Mouse (Mus musculus) heart, adult 2 months (tissue): Measurements from ENCODE around the gene Rpgrip1. TPM values are rescaled to one million over a fixed set of nuclear protein-coding genes. Genes with fewer than 3 reads are reported as not detected.

ENCODE experiments used
- DNase-seq, 2 experiments: peaks; one replicate each; pipeline ENCODE4 v3.0.0; 2021
- H3K27ac ChIP-seq: fragments of 200-600 bp; 2 replicates; pipeline ENCODE4 v1.8.1; 2022
- H3K27me3 ChIP-seq: fragments of 200-500 bp; 2 replicates; pipeline ENCODE4 v1.6.1; 2012; ENCODE audit warnings: mild to moderate bottlenecking, low read length, inconsistent platforms, mixed read lengths; ENCODE audit not compliant: control insufficient read depth, insufficient read depth
- H3K36me3 ChIP-seq: fragments of 200-500 bp; 2 replicates; pipeline ENCODE4 v1.6.1; 2012; ENCODE audit warnings: low read length, inconsistent platforms; ENCODE audit not compliant: control insufficient read depth, insufficient read depth
- H3K4me1 ChIP-seq: fragments of 200-500 bp; 2 replicates; pipeline ENCODE4 v1.6.1; 2011; ENCODE audit warnings: low read length; ENCODE audit not compliant: control insufficient read depth, insufficient read depth
- H3K4me3 ChIP-seq: fragments of 200-600 bp; 2 replicates; pipeline ENCODE4 v1.8.1; 2022
- H3K79me2 ChIP-seq: fragments of 200-500 bp; replicated peaks from 2 replicates; pipeline ENCODE4 v1.6.1; 2012; ENCODE audit warnings: mild to moderate bottlenecking, inconsistent platforms, low read length, moderate library complexity, mixed read lengths; ENCODE audit not compliant: control insufficient read depth, insufficient read depth
- H3K9ac ChIP-seq: fragments of 200-500 bp; 2 replicates; pipeline ENCODE4 v1.6.1; 2012; ENCODE audit warnings: low read depth, mild to moderate bottlenecking, control low read depth, inconsistent platforms, low read length, mixed read lengths
- CTCF ChIP-seq: fragments of 200-600 bp; IDR thresholded peaks from 2 replicates; pipeline ENCODE4 v1.8.1; 2022; ENCODE audit warnings: antibody characterized with exemption, mild to moderate bottlenecking, moderate library complexity
- EP300 ChIP-seq: fragments of 200-500 bp; IDR thresholded peaks from 2 replicates; pipeline ENCODE4 v1.6.1; 2011; ENCODE audit warnings: low read depth, low read length, control low read depth; ENCODE audit not compliant: insufficient read depth
- POLR2A ChIP-seq: fragments of 200-500 bp; IDR thresholded peaks from 2 replicates; pipeline ENCODE4 v1.6.1; 2011; ENCODE audit warnings: mild to moderate bottlenecking, low read depth, low read length, control low read depth; ENCODE audit not compliant: insufficient read depth
- WGBS: fragments of 180-500 bp; shearing (Covaris S2); methylation state at CpG from one replicate; pipeline ENCODE4 v1.1.7; 2018; 5-methylcytosine and 5-hydroxymethylcytosine counted together
- intact Hi-C: fragments of 180-260 bp; cut with DNase I; formaldehyde crosslinking; loops from one replicate; pipeline ENCODE4 v1.15.1; 2025
- polyA plus RNA-seq: library from polyadenylated mRNA; depleted of rRNA; stranded (reverse); fragments of >200 nt; gene quantifications from 2 replicates; pipeline ENCODE4 v1.2.3, GENCODE M21; 2012
- total RNA-seq, 2 experiments: library from RNA; stranded (reverse); gene quantifications; 2 replicates each; pipeline ENCODE4 v1.2.3; 2021

Gene Rpgrip1
- total and polyA plus RNA-seq, 3 experiments = 0.16 to 0.98 (median 0.23) TPM

DNA sequence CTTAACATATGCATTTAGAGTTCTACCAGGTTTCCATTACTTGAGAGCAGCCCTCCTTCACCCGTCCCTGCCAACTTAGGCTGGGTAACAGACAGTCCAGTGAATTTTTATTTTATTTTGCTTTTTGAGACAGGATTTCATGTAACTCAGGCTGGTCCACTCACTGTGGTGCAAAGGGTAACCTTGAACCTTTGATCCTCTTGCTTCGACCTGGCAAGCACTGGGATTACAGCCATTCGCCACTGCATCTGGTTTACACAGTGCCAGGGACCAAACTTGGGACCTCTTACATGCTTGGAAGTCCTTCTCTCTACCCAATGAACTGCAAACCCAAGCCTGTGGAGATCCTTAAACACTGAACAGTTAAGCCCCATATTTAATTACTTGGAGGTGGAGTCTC lies 14.1 kb downstream of the Rpgrip1 start:
- H3K36me3 ChIP-seq = no peaks in the 10 kb centered on the region
- no peaks in the 10 kb centered on the region for H3K4me1 ChIP-seq
- no peak overlapping the region for H3K4me3 ChIP-seq
- TF ChIP-seq EP300 (no peak), CTCF (no peak), POLR2A (no peak)
- H3K79me2 ChIP-seq = no peaks in the 10 kb centered on the region
- no peak overlapping the region for H3K9ac ChIP-seq
- H3K27me3 ChIP-seq = no peaks in the 10 kb centered on the region
- WGBS = 92% methylated on average over 3 of the region's 3 CpGs
- intact Hi-C loops = loop anchor here (2.0 kb wide), 1 partner anchor 214 kb away; no protein-coding TSS in a partner anchor
- H3K27ac ChIP-seq = no peak overlapping the region
- DNase-seq = no peak

DNA sequence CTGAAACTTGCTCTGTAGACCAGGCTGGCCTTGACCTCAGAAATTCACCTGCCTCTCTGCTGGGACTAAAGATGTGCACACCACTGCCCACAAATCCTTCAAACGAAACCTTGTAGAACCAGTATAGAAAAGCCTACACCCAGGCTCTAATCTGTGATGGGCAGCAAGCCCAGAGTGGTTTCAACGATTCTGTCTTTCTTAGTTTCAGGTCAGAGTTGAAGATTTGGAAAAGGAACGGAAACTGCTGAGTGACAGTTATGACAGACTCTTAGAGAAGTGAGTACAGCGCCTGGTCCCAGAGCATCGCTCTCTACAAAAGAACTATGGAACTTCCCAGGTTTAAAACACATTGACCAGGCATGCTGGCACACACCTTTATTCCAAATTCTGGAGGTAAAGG lies 23.1 kb downstream of the Rpgrip1 start:
- Histone ChIP-seq H3K9ac (no peak overlapping the region), H3K79me2 (no peaks in the 10 kb centered on the region), H3K27ac (no peak overlapping the region), H3K36me3 (no peaks in the 10 kb centered on the region), H3K4me1 (no peaks in the 10 kb centered on the region), H3K4me3 (no peak overlapping the region), H3K27me3 (no peaks in the 10 kb centered on the region)
- 65% methylated on average over 5 of the region's 5 CpGs for WGBS
- intact Hi-C loops = no loop called here
- TF ChIP-seq EP300 (no peak), CTCF (no peak), POLR2A (no peak)
- DNase-seq = peak in 1 of 2 experiments; percentile 5

DNA sequence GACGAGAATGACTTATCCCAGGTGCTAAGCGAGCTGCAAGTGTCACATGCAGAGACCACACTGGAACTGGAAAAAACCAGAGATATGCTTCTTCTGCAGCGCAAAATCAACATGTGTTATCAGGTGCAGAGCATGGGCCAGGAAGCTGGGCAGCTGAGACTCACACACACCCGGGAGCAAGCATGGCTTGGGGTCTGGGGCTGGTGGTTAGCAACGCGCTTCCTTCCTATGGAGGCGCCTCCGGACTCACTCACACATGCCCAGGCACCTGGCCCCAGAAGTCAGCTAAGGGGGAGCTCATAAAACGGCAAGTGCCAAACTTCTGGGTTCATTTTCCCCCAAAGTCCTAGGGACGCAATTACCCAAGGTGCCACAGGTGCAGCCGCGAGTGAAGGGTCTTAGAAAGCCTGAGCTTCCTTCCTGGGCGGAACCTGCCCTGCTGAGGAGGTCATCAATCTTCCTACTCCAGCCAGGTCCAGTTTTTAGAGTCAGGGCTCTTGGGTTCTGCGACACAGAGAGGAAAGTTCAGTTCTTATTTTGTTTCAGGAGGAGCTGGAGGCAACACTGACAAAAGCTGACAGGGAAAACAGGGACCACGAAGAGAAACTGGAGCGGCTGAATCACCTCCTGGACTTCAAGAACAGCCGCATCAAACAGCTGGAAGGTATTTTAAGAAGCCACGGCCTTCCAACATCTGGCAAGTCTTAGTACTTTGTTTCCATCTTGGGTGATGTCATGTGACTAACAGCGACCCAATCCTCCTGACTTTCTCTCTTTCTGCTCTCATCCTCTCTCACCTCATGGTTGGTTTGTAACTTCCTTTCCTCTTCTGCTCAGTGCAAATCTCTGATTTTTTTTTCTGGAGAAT lies 30.3 kb downstream of the Rpgrip1 start:
- no peak overlapping the region for H3K9ac ChIP-seq
- no peak for TF ChIP-seq POLR2A
- no peak for TF ChIP-seq CTCF
- no peak for TF ChIP-seq EP300
- DNase-seq = no peak
- intact Hi-C loops = no loop called here
- H3K4me1 ChIP-seq = no peaks in the 10 kb centered on the region
- H3K4me3 ChIP-seq = no peak overlapping the region
- no peak overlapping the region for H3K27ac ChIP-seq
- H3K27me3 ChIP-seq = no peaks in the 10 kb centered on the region
- no peaks in the 10 kb centered on the region for H3K79me2 ChIP-seq
- no peaks in the 10 kb centered on the region for H3K36me3 ChIP-seq
- WGBS = 21% methylated on average over 19 of the region's 19 CpGs

DNA sequence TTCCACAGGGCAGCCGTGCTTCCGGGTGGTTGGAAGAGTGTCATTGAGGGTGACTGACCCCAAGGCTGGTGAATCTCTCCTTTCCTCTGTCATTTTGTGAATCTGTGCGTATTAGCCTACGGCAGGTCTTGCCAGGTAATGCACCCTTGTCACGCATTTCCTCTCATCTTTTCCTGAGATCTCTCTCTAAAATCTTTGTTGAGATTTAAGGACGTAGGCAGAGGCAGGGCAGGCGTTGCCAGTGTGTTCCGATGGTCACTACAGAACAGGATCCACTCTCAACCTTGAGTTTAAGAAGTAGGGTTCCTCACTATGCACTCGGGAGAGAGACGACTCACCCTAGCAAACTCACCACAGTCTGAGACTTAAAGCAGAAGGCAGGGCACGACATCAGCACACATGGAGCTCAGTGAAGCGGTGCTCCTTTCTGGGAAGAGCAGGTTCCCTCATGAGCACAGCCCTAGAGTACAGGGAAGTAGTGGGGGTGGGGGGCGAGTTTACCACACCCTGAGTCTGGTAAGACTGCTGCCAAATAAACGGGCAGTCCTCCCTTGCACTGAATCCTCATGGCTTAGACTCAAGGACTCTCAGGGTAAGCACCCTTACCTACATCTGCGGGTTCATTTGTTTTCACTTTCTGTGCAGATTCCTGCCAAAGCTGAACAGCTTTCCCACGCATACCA lies 31.1 kb downstream of the Rpgrip1 start:
- no peaks in the 10 kb centered on the region for H3K27me3 ChIP-seq
- H3K36me3 ChIP-seq = no peaks in the 10 kb centered on the region
- H3K79me2 ChIP-seq = no peaks in the 10 kb centered on the region
- H3K9ac ChIP-seq = no peak overlapping the region
- H3K27ac ChIP-seq = no peak overlapping the region
- no peaks in the 10 kb centered on the region for H3K4me1 ChIP-seq
- intact Hi-C loops = no loop called here
- 55% methylated on average over 16 of the region's 16 CpGs for WGBS
- TF ChIP-seq EP300 = no peak
- TF ChIP-seq CTCF = no peak
- no peak for TF ChIP-seq POLR2A
- H3K4me3 ChIP-seq = no peak overlapping the region
- no peak for DNase-seq

DNA sequence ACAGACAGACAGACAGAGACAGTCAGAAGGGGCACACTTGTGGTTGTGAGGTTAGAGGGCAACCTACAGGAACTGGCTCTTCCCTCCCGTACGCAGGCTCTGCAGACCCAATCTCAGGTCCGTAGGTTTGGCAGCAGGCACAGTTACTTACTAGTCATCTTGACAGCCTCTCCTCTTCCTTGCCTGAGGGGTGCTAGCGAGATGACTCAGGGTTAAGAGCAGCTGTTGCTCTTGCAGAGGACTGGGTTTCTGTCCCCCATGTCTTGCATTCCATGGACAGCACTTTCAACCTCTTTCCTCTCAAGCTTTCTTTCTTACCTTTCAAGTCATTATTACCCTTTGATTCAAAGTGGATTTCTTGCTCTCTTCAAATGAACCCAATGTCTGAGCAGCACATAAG lies 33.7 kb downstream of the Rpgrip1 start:
- H3K79me2 ChIP-seq = no peaks in the 10 kb centered on the region
- H3K9ac ChIP-seq = no peak overlapping the region
- no peaks in the 10 kb centered on the region for H3K4me1 ChIP-seq
- no peak for DNase-seq
- no peak overlapping the region for H3K4me3 ChIP-seq
- WGBS = 80% methylated on average over 4 of the region's 4 CpGs
- H3K27me3 ChIP-seq = no peaks in the 10 kb centered on the region
- intact Hi-C loops = no loop called here
- H3K36me3 ChIP-seq = no peaks in the 10 kb centered on the region
- TF ChIP-seq POLR2A (no peak), EP300 (no peak), CTCF (no peak)
- H3K27ac ChIP-seq = no peak overlapping the region

DNA sequence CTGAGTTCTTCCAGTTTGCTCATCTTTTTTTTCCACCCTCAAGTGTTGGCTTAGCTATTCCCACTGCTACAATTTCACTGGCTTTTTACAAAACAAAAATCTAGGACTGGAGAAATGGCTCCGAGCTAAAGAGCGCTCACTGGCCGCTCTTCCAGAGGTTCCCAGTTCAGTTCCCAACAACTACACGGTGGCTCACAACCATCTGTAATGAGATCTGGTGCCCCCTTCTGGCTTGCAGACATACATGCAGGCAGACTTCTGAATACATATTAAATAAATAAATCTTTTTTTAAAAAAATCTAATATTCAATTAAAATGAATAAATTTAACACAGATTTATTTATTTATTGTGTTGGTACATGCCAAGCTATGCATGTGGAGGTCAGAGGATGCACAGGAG lies 36.0 kb downstream of the Rpgrip1 start:
- intact Hi-C loops = no loop called here
- H3K9ac ChIP-seq = no peak overlapping the region
- no peaks in the 10 kb centered on the region for H3K36me3 ChIP-seq
- H3K4me1 ChIP-seq = no peaks in the 10 kb centered on the region
- H3K27ac ChIP-seq = no peak overlapping the region
- no peaks in the 10 kb centered on the region for H3K79me2 ChIP-seq
- 72% methylated on average over 4 of the region's 4 CpGs for WGBS
- H3K27me3 ChIP-seq = no peaks in the 10 kb centered on the region; the same call in 1 of the 2 replicates
- no peak for TF ChIP-seq EP300
- TF ChIP-seq CTCF = peak; percentile 61
- no peak for TF ChIP-seq POLR2A
- no peak for DNase-seq
- H3K4me3 ChIP-seq = no peak overlapping the region
